Mouse (Mus musculus) mesoderm, embryonic 11.5 days (tissue): ENCODE results near the gene Tm9sf2.

Source experiments
- DNase-seq: peaks from one replicate; pipeline ENCODE4 v3.0.0-alpha.2; 2012; ENCODE audit warnings: low read depth, low spot score

Gene Tm9sf2

DNA sequence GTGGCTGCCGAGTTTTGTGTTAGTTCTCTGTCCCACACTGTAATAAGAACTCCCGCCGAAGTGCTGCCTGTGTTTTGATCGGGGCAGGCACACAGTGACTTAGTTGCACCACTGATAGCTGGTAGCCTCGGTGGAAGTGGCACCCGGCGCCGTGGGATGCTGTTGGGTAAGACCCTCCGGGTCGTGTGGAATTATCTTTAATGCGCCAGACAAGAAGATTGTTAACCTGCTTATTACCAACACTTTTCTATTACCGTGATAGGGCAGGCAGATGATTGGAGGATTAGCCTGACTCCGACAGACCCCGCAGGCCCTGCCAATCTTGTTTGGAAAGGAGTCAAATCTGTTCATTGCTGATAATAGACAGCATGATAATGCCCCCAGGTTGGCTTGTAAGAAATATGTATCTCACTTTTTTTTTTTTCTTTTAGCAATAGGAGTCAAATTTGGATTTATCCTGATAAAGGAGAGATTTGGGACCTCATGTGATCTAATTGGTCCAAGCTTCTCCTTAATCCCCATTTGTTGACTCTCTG, 69.5 kb downstream of the Tm9sf2 start:
- DNase-seq, result no peak

DNA sequence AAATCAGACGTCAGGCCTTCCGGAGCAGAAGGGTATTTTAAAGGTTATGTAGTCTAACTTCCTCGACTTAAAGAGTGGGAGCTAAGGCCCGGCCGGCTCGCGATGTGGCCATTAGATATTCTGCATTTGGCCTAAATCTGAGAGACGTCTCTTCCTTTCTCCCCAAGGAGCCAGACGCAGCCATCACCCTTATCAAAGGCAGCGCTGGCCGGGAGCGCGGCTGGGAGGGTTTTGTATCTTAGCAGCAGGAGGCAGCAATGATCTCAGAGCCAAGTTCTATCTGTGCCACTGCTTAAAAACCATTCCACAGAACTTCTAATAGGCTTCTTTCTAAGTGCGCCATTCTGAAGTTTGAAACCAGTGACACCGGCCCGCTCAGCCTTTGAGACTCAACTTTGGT, 72.4 kb downstream of the Tm9sf2 start:
- DNase-seq, result no peak

DNA sequence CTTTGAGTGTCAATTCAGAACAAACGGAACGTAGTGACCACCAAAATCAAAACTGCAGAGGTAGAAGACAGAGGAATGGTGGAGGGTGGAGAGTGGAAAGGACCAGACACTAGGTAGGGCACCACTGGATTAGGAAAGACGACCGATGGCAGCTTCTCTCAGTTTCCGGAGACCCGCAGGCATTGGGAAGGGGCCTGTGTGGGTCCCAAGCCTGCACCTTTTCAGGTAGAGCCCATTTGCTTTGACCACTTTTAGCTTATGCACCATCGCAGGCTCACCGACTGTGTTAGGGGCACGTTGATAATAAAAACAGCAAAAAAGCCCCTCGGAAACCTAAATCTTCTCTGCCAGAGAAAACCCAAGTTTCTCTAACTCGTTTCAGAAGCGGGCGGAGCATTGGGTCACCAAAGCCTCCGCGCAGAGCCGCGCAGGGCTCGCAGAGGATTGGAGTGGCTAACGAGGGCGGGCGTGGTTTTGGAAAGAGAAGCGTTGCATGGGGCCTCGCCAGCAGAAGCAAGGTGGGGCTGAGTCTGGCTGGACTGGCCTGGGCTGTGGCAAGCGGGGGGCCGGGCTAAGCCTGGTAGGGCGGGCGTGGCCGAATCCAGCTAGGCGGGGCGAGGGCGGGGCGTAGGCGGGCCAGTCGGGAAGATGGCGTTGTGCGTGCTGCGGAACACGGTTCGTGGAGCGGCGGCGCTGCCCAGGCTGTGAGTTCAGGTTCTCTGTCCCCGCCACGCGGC, 74.4 kb downstream of the Tm9sf2 start, which contains the start of gene Clybl:
Gene Clybl, plus strand, starts transcription at position 627 of the 737 bp plus-strand sequence.
- peak; percentile 90 for DNase-seq

DNA sequence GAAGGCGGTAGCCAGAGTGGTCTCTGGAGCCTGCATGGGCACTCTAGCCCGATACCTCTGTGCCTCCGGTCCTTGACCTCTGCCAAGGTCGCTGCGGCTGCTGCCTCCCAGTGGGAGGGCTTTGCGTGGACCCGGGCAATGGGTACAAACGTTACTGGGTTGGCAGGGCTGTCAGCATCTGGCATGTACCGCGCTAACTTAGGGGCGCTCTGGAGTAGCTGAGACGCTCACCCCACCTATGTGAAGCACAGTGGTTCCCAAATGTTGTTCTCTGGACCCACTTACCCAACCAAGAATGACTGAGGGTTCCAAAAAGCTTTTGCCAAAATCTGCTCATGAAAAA, 74.9 kb downstream of the Tm9sf2 start:
- no peak for DNase-seq

DNA sequence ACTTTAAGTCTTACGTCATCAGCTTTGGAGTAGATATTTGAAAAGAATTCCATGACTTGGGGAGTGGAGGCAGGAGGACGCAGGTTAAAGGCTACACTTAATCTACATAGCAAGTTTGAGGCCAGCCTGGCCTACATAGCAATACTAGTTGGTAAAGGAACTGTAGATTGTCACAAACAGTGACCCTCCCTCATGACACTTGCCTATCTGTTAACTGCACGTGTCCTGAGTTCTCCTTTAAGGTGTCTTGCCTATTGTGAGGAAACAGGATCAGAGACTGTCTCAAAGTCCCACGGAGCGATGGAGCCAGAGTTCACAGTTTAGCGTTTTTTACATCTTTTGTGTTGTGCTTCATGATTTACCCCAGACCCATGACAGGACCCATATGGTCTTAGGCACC, 75.4 kb downstream of the Tm9sf2 start:
- DNase-seq, result no peak

GRCm38 (mm10) chr14:122183974-122184373, 77.1 kb downstream of the Tm9sf2 start:
- no peak for DNase-seq

DNA sequence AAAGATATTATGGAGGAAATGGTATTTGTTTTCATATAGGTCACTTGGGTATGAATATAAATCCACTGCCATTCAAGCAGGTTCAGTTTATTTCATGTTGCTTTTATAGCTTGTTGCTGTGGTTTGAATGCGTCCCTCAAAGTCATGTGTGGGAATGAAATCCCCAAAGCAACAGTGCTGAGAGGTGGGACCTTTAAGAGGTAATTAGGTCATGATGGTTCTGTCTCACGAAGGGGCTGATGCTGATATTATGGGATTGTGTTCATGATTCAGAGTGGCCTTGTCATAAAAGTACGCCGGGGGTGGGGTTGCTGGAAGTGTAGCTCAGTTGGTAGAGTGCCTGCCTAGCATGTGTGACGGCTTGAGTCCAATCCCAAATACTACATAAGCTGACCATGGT, 81.4 kb downstream of the Tm9sf2 start:
- no peak for DNase-seq

DNA sequence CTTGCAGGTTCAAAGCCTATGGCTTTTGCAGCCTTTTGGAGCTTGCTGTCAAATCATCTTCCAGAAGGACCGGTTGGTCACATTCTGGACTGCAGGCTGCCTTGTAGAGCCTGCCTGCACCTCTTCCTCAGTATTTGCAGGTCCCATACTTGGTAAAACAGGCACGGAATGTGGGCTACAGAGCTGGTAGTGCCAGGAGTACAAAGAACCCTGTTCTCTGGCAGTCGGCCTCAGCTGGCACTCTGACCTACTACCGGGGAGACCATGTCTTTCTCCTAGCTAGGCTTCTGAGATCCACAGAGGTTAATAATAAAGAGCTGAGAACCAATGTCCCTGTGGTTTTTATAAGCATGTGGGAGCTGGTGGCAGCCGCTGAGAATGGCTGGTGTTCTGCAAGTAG, 83.1 kb downstream of the Tm9sf2 start:
- no peak for DNase-seq

DNA sequence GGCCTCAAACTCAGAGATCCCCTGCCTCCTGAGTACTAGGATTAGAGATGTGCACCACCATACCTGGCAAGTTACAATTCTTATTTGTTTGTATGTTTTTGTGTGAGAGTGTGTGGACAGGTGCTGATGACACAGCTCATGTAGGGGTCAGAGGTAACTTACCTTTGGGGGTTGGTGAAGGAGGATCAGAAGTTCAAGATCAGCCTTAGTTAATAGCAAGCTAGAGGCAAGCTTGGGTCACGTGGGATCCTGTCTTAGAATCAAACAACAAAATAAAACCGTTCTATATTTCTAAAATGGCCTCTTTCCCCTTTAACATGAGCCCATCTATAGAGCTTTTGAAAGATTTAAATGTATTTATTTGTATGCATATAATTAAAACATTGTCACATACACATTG, 83.7 kb downstream of the Tm9sf2 start:
- no peak for DNase-seq

DNA sequence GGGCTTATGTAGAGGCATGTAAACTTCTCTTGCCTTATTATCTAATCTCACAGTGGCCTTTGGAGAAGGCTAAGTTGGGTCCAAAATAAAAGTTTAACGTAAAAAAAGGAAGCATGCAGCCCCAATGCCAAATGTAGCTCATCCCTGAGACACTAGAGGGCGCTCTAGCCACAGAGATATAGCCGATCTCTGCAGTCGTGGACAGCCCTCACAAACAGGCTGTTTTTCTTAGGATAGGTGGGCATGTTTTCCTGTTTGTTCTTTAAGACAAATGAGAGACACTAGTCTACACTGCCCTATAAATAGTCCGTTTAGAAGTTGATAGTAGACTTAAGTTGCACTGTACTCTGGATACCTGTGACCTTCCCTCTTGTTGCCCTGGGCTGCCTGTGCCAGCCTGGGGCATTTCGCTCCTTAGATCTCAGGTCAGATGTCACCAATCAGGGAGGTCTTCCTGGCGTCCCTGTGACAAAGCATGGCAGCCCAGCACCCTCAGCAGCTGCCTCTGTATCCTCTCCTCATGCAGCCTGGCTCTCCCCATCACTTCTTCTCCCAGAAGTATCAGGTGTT, 84.2 kb downstream of the Tm9sf2 start:
- DNase-seq, result peak; percentile 77

DNA sequence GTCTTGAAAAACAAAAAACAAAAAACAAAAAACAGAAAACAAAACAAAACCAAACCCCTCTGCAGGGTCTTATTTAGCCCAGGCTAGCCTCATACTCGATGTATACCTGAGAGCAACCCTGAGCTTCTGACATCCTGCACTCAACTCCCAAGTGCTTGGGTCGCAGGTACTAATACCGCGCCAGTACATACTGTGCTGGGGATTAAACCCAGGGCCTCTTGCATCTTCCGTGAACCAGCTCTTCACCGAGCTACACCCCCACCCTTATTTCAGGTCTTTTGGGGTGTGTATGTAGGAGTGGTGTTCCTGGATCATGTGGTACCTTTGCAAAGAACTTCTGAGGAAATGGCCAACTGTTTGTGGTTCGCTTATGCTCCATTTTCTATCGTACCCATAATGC, 87.8 kb downstream of the Tm9sf2 start:
- DNase-seq, result no peak

DNA sequence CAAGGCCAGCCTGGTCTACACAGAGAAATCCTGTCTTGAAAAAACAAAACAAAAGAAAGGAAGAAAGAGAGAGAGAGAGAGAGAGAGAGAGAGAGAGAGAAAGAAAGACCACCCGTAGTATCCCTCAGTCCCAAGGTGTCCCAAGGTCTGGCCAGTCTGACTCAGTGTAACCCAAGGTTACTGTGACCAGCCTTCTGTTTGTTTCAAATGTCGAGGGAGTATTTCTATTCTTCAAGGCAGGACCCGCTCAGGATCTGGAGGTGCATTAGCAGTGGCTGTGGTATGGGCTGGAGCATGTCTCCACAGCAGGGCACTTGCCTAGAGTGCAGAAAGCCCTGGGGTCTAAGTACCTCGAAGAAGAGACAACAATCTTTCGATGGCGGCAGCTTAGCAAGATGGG, 90.0 kb downstream of the Tm9sf2 start:
- DNase-seq, result no peak

DNA sequence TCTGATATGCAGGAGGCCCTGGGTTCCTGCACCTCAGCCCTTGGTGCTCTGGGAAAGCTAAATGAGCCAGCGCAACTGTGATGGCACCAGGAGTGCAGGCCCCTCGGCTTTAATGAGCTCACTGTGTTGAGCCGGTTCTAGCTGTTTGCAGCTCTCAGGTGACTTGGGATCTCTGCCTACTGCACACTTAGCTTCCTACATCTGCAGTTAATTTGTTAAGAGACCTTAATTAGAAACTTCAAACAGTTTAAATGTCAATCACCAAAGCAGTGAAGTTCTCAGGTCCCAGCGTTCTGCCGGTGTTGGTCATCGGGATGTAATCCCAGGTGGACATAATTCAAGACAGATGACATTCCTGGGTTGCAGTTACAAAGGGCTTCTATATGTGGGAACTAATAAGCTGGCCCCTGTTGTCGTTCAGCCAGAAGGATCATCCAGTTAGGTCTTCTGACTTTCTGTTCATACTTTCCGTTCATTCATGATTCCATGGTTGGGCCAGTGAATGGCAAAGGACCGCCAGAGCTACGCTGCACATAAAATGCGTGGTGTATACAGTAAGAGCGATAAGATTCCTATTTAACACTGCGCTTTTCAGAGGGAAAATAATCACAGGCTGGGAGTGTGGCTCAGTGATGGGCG, 93.5 kb downstream of the Tm9sf2 start:
- peak; percentile 59 for DNase-seq

GRCm38 (mm10) chr14:122209177-122209576, 102.3 kb downstream of the Tm9sf2 start:
- DNase-seq, result no peak
